Mouse (Mus musculus): ENCODE data around the gene Emilin3. TPM values are rescaled to one million over a fixed set of nuclear protein-coding genes. Genes with fewer than 3 reads are reported as not detected.

Gene Emilin3
- polyA plus RNA-seq, 1 experiment from 2014 or later, result 1.5 TPM

- ATAC-seq (replicated peaks; ENCODE audit: insufficient number of reproducible peaks, low FRiP score, low TSS enrichment), result no peak
- peaks cover 3% of the 10 kb centered on the region; the same call in 1 of the 2 replicates for H3K4me1 ChIP-seq (ENCODE audit: control insufficient read depth, insufficient read depth, low read length)
- no peak within 1 kb of the TSS for H3K27ac ChIP-seq (ENCODE audit: low read depth, low read length)
- WGBS (ENCODE audit: insufficient replicate concordance), result 53% methylated on average over 13 of the region's 13 CpGs
- no peaks in the 10 kb centered on the region for H3K27me3 ChIP-seq (ENCODE audit: control insufficient read depth, insufficient read depth, low read length)
- no peak within 1 kb of the TSS for H3K4me3 ChIP-seq (ENCODE audit: low read depth, low read length)
- H3K4me2 ChIP-seq, result no peak within 1 kb of the TSS
- no peak within 1 kb of the TSS for H3K9ac ChIP-seq (ENCODE audit: low read depth, low read length)
- H3K36me3 ChIP-seq (ENCODE audit: control insufficient read depth, insufficient read depth, low read length), result no peaks in the 10 kb centered on the region
- no peaks in the 10 kb centered on the region for H3K9me3 ChIP-seq (replicated peaks; ENCODE audit: control insufficient read depth, low read length)
Measured at GRCm38 (mm10) chr2:160880453-160881195, 31.5 kb downstream of the Emilin3 start, which contains the start of gene Lpin3. Gene Lpin3 (plus strand): TSS chr2:160880670.

- ATAC-seq (replicated peaks; ENCODE audit: insufficient number of reproducible peaks, low FRiP score, low TSS enrichment), result no peak
- Histone ChIP-seq H3K36me3 (ENCODE audit: control insufficient read depth, insufficient read depth, low read length) (no peaks in the 10 kb centered on the region), H3K4me2 (no peak overlapping the region), H3K4me1 (ENCODE audit: control insufficient read depth, insufficient read depth, low read length) (peaks cover 7% of the 10 kb centered on the region), H3K27ac (ENCODE audit: low read depth, low read length) (no peak overlapping the region), H3K4me3 (ENCODE audit: low read depth, low read length) (no peak overlapping the region), H3K9me3 (replicated peaks; ENCODE audit: control insufficient read depth, low read length) (no peaks in the 10 kb centered on the region), H3K9ac (ENCODE audit: low read depth, low read length) (no peak overlapping the region), H3K27me3 (ENCODE audit: control insufficient read depth, insufficient read depth, low read length) (no peaks in the 10 kb centered on the region)
- WGBS (ENCODE audit: insufficient replicate concordance), result 74% methylated on average over 4 of the region's 4 CpGs
Measured at GRCm38 (mm10) chr2:160876115-160876514, 36.0 kb downstream of the Emilin3 start.

GRCm38 (mm10) chr2:160874231-160874877 lies 37.8 kb downstream of the Emilin3 start:
- peaks cover 4% of the 10 kb centered on the region; the same call in 1 of the 2 replicates for H3K4me1 ChIP-seq (ENCODE audit: control insufficient read depth, insufficient read depth, low read length)
- no peak overlapping the region for H3K4me3 ChIP-seq (ENCODE audit: low read depth, low read length)
- no peaks in the 10 kb centered on the region for H3K9me3 ChIP-seq (replicated peaks; ENCODE audit: control insufficient read depth, low read length)
- no peak overlapping the region for H3K27ac ChIP-seq (ENCODE audit: low read depth, low read length)
- 69% methylated on average over 5 of the region's 5 CpGs for WGBS (ENCODE audit: insufficient replicate concordance)
- no peak for ATAC-seq (replicated peaks; ENCODE audit: insufficient number of reproducible peaks, low FRiP score, low TSS enrichment)
- H3K27me3 ChIP-seq (ENCODE audit: control insufficient read depth, insufficient read depth, low read length), result no peaks in the 10 kb centered on the region
- H3K4me2 ChIP-seq, result no peak overlapping the region
- no peak overlapping the region for H3K9ac ChIP-seq (ENCODE audit: low read depth, low read length)
- no peaks in the 10 kb centered on the region for H3K36me3 ChIP-seq (ENCODE audit: control insufficient read depth, insufficient read depth, low read length)

GRCm38 (mm10) chr2:160872890-160873382 lies 39.2 kb downstream of the Emilin3 start, which contains the start of gene Zhx3:
Gene Zhx3 (minus strand): TSS chr2:160872998.
- H3K4me2 ChIP-seq, result peak within 1 kb of the TSS; percentile 92
- no peaks in the 10 kb centered on the region for H3K9me3 ChIP-seq (replicated peaks; ENCODE audit: control insufficient read depth, low read length)
- peak within 1 kb of the TSS; percentile 84 for H3K9ac ChIP-seq (ENCODE audit: low read depth, low read length)
- WGBS (ENCODE audit: insufficient replicate concordance), result under 1% methylated on average over 47 of the region's 48 CpGs
- H3K36me3 ChIP-seq (ENCODE audit: control insufficient read depth, insufficient read depth, low read length), result no peaks in the 10 kb centered on the region
- ATAC-seq (replicated peaks; ENCODE audit: insufficient number of reproducible peaks, low FRiP score, low TSS enrichment), result peak; percentile 96
- peak within 1 kb of the TSS; percentile 91 for H3K27ac ChIP-seq (ENCODE audit: low read depth, low read length)
- peaks cover 4% of the 10 kb centered on the region; the same call in 1 of the 2 replicates for H3K4me1 ChIP-seq (ENCODE audit: control insufficient read depth, insufficient read depth, low read length)
- no peaks in the 10 kb centered on the region for H3K27me3 ChIP-seq (ENCODE audit: control insufficient read depth, insufficient read depth, low read length)
- H3K4me3 ChIP-seq (ENCODE audit: low read depth, low read length), result peak within 1 kb of the TSS; percentile 89

GRCm38 (mm10) chr2:160872395-160872794 lies 39.7 kb downstream of the Emilin3 start:
- no peaks in the 10 kb centered on the region for H3K36me3 ChIP-seq (ENCODE audit: control insufficient read depth, insufficient read depth, low read length)
- under 1% methylated on average over 35 of the region's 47 CpGs for WGBS (ENCODE audit: insufficient replicate concordance)
- H3K4me1 ChIP-seq (ENCODE audit: control insufficient read depth, insufficient read depth, low read length), result peaks cover 4% of the 10 kb centered on the region; the same call in 1 of the 2 replicates
- peak overlapping the region; percentile 84 for H3K9ac ChIP-seq (ENCODE audit: low read depth, low read length)
- no peaks in the 10 kb centered on the region for H3K27me3 ChIP-seq (ENCODE audit: control insufficient read depth, insufficient read depth, low read length)
- peak; percentile 89 for ATAC-seq (replicated peaks; ENCODE audit: insufficient number of reproducible peaks, low FRiP score, low TSS enrichment)
- H3K27ac ChIP-seq (ENCODE audit: low read depth, low read length), result peak overlapping the region; percentile 91
- H3K9me3 ChIP-seq (replicated peaks; ENCODE audit: control insufficient read depth, low read length), result no peaks in the 10 kb centered on the region
- H3K4me2 ChIP-seq, result peak overlapping the region; percentile 92
- peak overlapping the region; percentile 89 for H3K4me3 ChIP-seq (ENCODE audit: low read depth, low read length)

- H3K36me3 ChIP-seq (ENCODE audit: control insufficient read depth, insufficient read depth, low read length), result no peaks in the 10 kb centered on the region
- H3K9ac ChIP-seq (ENCODE audit: low read depth, low read length), result no peak overlapping the region
- H3K4me1 ChIP-seq (ENCODE audit: control insufficient read depth, insufficient read depth, low read length), result peaks cover 4% of the 10 kb centered on the region; the same call in 1 of the 2 replicates
- WGBS (ENCODE audit: insufficient replicate concordance), result 84% methylated on average over 3 of the region's 3 CpGs
- no peak overlapping the region for H3K4me2 ChIP-seq
- no peaks in the 10 kb centered on the region for H3K27me3 ChIP-seq (ENCODE audit: control insufficient read depth, insufficient read depth, low read length)
- H3K9me3 ChIP-seq (replicated peaks; ENCODE audit: control insufficient read depth, low read length), result no peaks in the 10 kb centered on the region
- ATAC-seq (replicated peaks; ENCODE audit: insufficient number of reproducible peaks, low FRiP score, low TSS enrichment), result no peak
- no peak overlapping the region for H3K27ac ChIP-seq (ENCODE audit: low read depth, low read length)
- no peak overlapping the region for H3K4me3 ChIP-seq (ENCODE audit: low read depth, low read length)
Measured at GRCm38 (mm10) chr2:160871310-160871709, 40.8 kb downstream of the Emilin3 start.

GRCm38 (mm10) chr2:160869446-160869845 lies 42.7 kb downstream of the Emilin3 start:
- 75% methylated on average over 3 of the region's 3 CpGs for WGBS (ENCODE audit: insufficient replicate concordance)

GRCm38 (mm10) chr2:160865266-160865665 lies 46.9 kb downstream of the Emilin3 start:
- Histone ChIP-seq H3K4me2 (no peak overlapping the region), H3K9ac (ENCODE audit: low read depth, low read length) (no peak overlapping the region), H3K4me1 (ENCODE audit: control insufficient read depth, insufficient read depth, low read length) (no peaks in the 10 kb centered on the region), H3K27me3 (ENCODE audit: control insufficient read depth, insufficient read depth, low read length) (no peaks in the 10 kb centered on the region), H3K9me3 (replicated peaks; ENCODE audit: control insufficient read depth, low read length) (no peaks in the 10 kb centered on the region), H3K36me3 (ENCODE audit: control insufficient read depth, insufficient read depth, low read length) (no peaks in the 10 kb centered on the region), H3K27ac (ENCODE audit: low read depth, low read length) (no peak overlapping the region), H3K4me3 (ENCODE audit: low read depth, low read length) (no peak overlapping the region)
- 82% methylated on average over 2 of the region's 2 CpGs for WGBS (ENCODE audit: insufficient replicate concordance)
- ATAC-seq (replicated peaks; ENCODE audit: insufficient number of reproducible peaks, low FRiP score, low TSS enrichment), result no peak

More at GRCm38 (mm10) chr2:160869446-160869845, 42.7 kb downstream of the Emilin3 start:
- Histone ChIP-seq H3K27ac (ENCODE audit: low read depth, low read length) (no peak overlapping the region), H3K4me3 (ENCODE audit: low read depth, low read length) (no peak overlapping the region), H3K4me2 (no peak overlapping the region), H3K9me3 (replicated peaks; ENCODE audit: control insufficient read depth, low read length) (no peaks in the 10 kb centered on the region), H3K36me3 (ENCODE audit: control insufficient read depth, insufficient read depth, low read length) (no peaks in the 10 kb centered on the region), H3K27me3 (ENCODE audit: control insufficient read depth, insufficient read depth, low read length) (no peaks in the 10 kb centered on the region), H3K9ac (ENCODE audit: low read depth, low read length) (no peak overlapping the region), H3K4me1 (ENCODE audit: control insufficient read depth, insufficient read depth, low read length) (peaks cover 4% of the 10 kb centered on the region; the same call in 1 of the 2 replicates)
- no peak for ATAC-seq (replicated peaks; ENCODE audit: insufficient number of reproducible peaks, low FRiP score, low TSS enrichment)

Measured in heart, embryonic 11.5 days (tissue).